Mouse (Mus musculus) urinary bladder, postnatal 14 days (tissue): ENCODE data around the gene Ccr1l1.

Experiments used
- DNase-seq: peaks from one replicate; pipeline ENCODE4 v3.0.0; 2021; ENCODE audit warnings: low spot score

The Ccr1l1 gene

DNA sequence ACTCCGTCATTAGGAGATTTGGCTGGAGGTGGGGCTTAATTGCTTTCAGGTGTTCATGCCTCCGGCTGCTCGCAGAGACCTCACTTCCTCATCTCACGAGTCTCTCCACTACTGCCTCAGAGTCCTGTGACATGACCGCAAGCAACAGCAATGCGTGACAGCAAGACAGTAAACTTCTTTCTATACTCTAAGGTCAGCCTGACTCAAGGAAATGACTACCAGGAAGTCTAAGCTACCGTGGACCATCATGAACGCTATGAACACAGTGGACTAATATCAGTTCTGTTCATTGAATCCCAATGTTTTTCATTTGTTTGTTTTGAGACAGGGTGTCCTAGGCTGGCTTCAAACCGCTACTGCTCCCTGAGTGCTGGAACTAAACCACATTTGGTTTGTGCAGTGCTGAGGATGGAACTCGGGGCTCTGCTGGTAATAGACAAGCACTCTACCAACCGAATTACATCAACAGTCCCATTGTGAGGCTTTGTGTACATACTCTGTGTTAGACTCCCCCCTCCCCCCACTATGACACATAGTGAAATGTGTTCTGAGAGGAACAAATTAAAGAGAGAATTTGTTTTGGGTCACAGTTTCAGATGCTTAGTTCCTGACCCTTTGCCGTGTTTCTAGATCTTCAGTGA lies 50.0 kb downstream of the Ccr1l1 start:
- DNase-seq = no peak

DNA sequence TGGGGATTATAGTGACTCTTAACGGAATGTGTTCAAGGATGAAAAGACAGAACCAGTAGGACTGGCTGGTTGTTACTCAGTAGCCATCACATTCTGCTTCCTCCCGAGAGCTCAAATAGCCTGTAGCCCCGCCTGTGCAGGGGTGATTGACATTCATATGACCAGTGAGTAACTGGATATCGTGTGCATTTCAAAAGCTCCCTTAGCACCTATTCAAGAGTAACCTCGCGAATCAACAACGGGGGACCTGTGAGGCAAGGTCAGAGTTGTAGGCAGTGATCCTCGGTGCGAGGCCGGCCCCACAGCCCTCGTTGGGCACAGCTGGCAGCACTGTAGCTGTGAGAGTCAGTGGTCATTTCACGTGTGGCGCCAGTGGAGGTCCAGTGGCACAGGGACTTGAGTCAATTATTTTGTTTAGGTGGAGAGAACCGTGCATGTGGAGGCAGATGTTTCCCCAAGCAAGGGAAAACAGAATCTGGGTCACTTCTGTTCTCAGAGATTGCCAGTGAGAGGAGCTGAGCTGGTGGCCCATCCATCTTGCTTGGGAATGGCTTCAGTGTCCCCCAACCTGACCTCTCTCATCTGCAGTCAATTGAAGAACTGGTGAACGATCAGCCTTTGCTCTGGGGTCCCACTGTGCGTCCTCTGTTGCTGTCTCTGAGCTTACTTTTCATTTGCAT lies 50.8 kb downstream of the Ccr1l1 start:
- peak; percentile 29 for DNase-seq
